Mouse (Mus musculus): Measurements from ENCODE around the gene Atp6v0e.

- TF ChIP-seq POLR2A (IDR thresholded peaks at IDR 0.05; ENCODE audit: insufficient read depth, low read depth, low read length): no peak
- TF ChIP-seq CTCF (IDR thresholded peaks at IDR 0.05): peak; percentile 46
Measured at GRCm38 (mm10) chr17:26676616-26677376, 13.8 kb downstream of the Atp6v0e start.
